Mouse (Mus musculus) forebrain, postnatal 0 days (tissue): ENCODE measurements around the gene Zfp579. TPM values are rescaled to one million over a fixed set of nuclear protein-coding genes. Genes with fewer than 3 reads are reported as not detected.

Source experiments
- ATAC-seq: fragments of 200-750 bp; cut with Nextera tagmentation; 2 replicates; pipeline ENCODE4 v1.8.0; 2017; ENCODE audit warnings: mild to moderate bottlenecking, moderate library complexity
- DNase-seq: peaks from one replicate; pipeline ENCODE4 v3.0.0-alpha.2; 2015
- H3K27ac ChIP-seq: fragments of 300-500 bp; sonication (generic); 2 replicates; pipeline ENCODE4 v1.5.1; 2014; ENCODE audit warnings: low read depth, mild to moderate bottlenecking, antibody characterized with exemption, low read length, moderate library complexity, mixed read lengths
- H3K27me3 ChIP-seq: fragments of 300-500 bp; sonication (generic); 2 replicates; pipeline ENCODE4 v1.6.1; 2014; ENCODE audit warnings: mild to moderate bottlenecking, low read length, mixed read lengths; ENCODE audit not compliant: insufficient read depth
- H3K36me3 ChIP-seq: fragments of 300-500 bp; sonication (generic); 2 replicates; pipeline ENCODE4 v1.6.1; 2014; ENCODE audit warnings: mild to moderate bottlenecking, moderate library complexity; ENCODE audit not compliant: insufficient read depth
- H3K4me1 ChIP-seq: fragments of 300-500 bp; sonication (generic); 2 replicates; pipeline ENCODE4 v1.6.1; 2014; ENCODE audit warnings: antibody characterized with exemption; ENCODE audit not compliant: insufficient read depth
- H3K4me2 ChIP-seq: fragments of 300-500 bp; sonication (generic); 2 replicates; pipeline ENCODE4 v1.6.1; 2014; ENCODE audit warnings: low read depth, mild to moderate bottlenecking, moderate library complexity
- H3K4me3 ChIP-seq: fragments of 300-500 bp; sonication (generic); 2 replicates; pipeline ENCODE4 v1.5.1; 2014; ENCODE audit warnings: low read depth, low read length, mixed read lengths
- H3K9ac ChIP-seq: fragments of 300-500 bp; sonication (generic); 2 replicates; pipeline ENCODE4 v1.6.1; 2014; ENCODE audit warnings: mild to moderate bottlenecking
- H3K9me3 ChIP-seq: fragments of 300-500 bp; sonication (generic); 2 replicates; pipeline ENCODE4 v1.6.1; 2016; ENCODE audit warnings: low read length
- CTCF ChIP-seq: sonication (generic); IDR thresholded peaks from 2 replicates; pipeline ENCODE4 v1.5.1; 2016; ENCODE audit warnings: antibody characterized with exemption, control low read depth, low read depth
- WGBS: fragments of 180-500 bp; shearing (Covaris S2); extraction: QIAGEN DNeasy Blood & Tissue Kit; methylation state at CpG from one replicate; pipeline ENCODE4 v1.1.7; 2014; 5-methylcytosine and 5-hydroxymethylcytosine counted together
- polyA plus RNA-seq: library from polyadenylated mRNA; unstranded; fragments of >200 nt; fragmentation: Nextera tagmentation; extraction: Ambion mirVana; gene quantifications from 2 replicates; pipeline ENCODE4 v1.2.1, GENCODE M21; 2015
- total RNA-seq: library from RNA; depleted of rRNA; stranded (reverse); fragments of >200 nt; gene quantifications from 2 replicates; pipeline ENCODE4 v1.2.3, GENCODE M21; 2014; rRNA removed

The Zfp579 gene
- total and polyA plus RNA-seq, 2 experiments from 2014 or later: 34.6 to 42.6 TPM

GRCm38 (mm10) chr7:4942673-4943072 lies 53.3 kb downstream of the Zfp579 start:
- H3K4me1 ChIP-seq: no peaks in the 10 kb centered on the region
- no peak overlapping the region for H3K4me2 ChIP-seq
- no peak overlapping the region for H3K4me3 ChIP-seq
- ATAC-seq (no peak), DNase-seq (no peak)
- H3K36me3 ChIP-seq: no peaks in the 10 kb centered on the region
- WGBS: 55% methylated on average over 5 of the region's 5 CpGs
- no peak overlapping the region for H3K9ac ChIP-seq
- TF ChIP-seq CTCF: no peak
- no peaks in the 10 kb centered on the region for H3K27me3 ChIP-seq
- no peaks in the 10 kb centered on the region for H3K9me3 ChIP-seq
- no peak overlapping the region for H3K27ac ChIP-seq

- Histone ChIP-seq H3K4me1 (no peaks in the 10 kb centered on the region), H3K9ac (no peak overlapping the region), H3K27me3 (no peaks in the 10 kb centered on the region), H3K36me3 (no peaks in the 10 kb centered on the region), H3K27ac (no peak overlapping the region), H3K4me3 (no peak overlapping the region), H3K4me2 (no peak overlapping the region), H3K9me3 (no peaks in the 10 kb centered on the region)
- TF ChIP-seq CTCF: peak; percentile 85
- ATAC-seq (peak; percentile 53; the same call in 1 of the 2 replicates), DNase-seq (peak; percentile 85)
- WGBS: 20% methylated on average over 9 of the region's 9 CpGs
Observed at GRCm38 (mm10) chr7:4940068-4940479, 55.9 kb downstream of the Zfp579 start.

GRCm38 (mm10) chr7:4938456-4938855 lies 57.5 kb downstream of the Zfp579 start:
- H3K27me3 ChIP-seq: no peaks in the 10 kb centered on the region
- WGBS: 40% methylated on average over 2 of the region's 2 CpGs
- H3K36me3 ChIP-seq: no peaks in the 10 kb centered on the region
- no peak overlapping the region for H3K4me3 ChIP-seq
- DNase-seq (peak; percentile 62), ATAC-seq (no peak)
- no peaks in the 10 kb centered on the region for H3K9me3 ChIP-seq
- no peak overlapping the region for H3K27ac ChIP-seq
- no peaks in the 10 kb centered on the region for H3K4me1 ChIP-seq
- no peak overlapping the region for H3K4me2 ChIP-seq
- H3K9ac ChIP-seq: no peak overlapping the region
- peak; percentile 88 for TF ChIP-seq CTCF

GRCm38 (mm10) chr7:4937392-4937791 lies 58.6 kb downstream of the Zfp579 start:
- Histone ChIP-seq H3K27me3 (no peaks in the 10 kb centered on the region), H3K36me3 (no peaks in the 10 kb centered on the region), H3K27ac (no peak overlapping the region), H3K9me3 (no peaks in the 10 kb centered on the region), H3K4me2 (no peak overlapping the region), H3K4me1 (no peaks in the 10 kb centered on the region), H3K4me3 (no peak overlapping the region), H3K9ac (no peak overlapping the region)
- no peak for TF ChIP-seq CTCF
- 80% methylated on average over 10 of the region's 11 CpGs for WGBS
- ATAC-seq: no peak
- no peak for DNase-seq

DNA sequence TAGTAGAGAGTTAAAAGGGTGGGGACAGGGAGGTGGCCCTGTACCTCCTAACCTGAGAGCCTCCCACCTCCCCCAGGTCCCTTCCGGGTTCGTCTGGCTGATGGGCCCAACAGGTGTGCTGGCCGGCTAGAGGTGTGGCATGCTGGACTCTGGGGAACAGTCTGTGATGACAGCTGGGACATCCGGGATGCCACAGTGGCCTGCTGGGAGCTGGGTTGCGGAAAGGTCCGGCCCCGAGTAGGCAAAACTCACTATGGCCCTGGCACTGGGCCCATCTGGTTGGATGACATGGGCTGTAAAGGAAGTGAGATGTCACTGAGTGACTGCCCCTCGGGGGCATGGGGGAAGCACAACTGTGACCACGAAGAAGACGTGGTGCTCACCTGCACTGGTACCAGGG lies 59.1 kb downstream of the Zfp579 start:
- no peak overlapping the region for H3K4me3 ChIP-seq
- ATAC-seq: no peak
- WGBS: 82% methylated on average over 10 of the region's 10 CpGs
- no peaks in the 10 kb centered on the region for H3K27me3 ChIP-seq
- no peak overlapping the region for H3K27ac ChIP-seq
- no peak for TF ChIP-seq CTCF
- H3K9me3 ChIP-seq: no peaks in the 10 kb centered on the region
- DNase-seq: no peak
- no peak overlapping the region for H3K9ac ChIP-seq
- no peaks in the 10 kb centered on the region for H3K4me1 ChIP-seq
- no peak overlapping the region for H3K4me2 ChIP-seq
- H3K36me3 ChIP-seq: no peaks in the 10 kb centered on the region

DNA sequence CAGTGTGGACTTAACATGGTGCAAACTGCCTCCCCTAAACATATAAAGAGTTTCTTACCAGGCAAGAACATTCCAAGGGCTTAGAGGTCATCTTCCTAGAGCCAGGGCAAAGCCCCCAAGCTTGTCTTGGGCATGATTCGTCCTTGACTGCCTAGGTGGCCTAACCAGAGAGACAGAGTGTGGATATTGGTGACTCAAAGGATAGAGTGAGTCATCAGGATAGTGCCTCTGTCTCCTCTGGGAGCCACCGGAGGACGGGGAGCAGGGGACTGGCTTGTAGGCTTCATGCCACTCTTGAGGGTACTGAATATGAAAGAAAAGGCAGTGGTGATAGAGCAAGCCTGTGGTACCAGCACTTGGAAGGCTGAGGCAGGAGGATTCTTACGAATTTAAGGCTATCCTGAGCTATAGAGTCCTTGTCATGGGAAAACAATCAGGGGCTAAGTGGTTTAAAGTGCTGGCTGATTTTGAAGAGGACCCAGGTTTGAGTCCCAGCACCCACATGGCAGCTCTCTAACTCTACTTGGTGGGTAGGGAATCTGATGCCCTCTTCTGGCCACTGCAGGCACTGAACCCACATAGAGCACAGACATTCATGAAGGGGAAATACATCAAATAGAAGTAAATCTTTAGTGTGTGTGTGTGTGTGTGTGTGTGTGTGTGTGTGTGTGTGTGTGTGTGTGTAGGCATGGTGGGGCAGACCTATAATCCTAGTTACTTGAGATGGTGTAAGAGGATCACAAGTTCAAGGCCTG lies 61.6 kb downstream of the Zfp579 start:
- DNase-seq (no peak), ATAC-seq (no peak)
- Histone ChIP-seq H3K4me3 (no peak overlapping the region), H3K4me1 (no peaks in the 10 kb centered on the region), H3K36me3 (no peaks in the 10 kb centered on the region), H3K27ac (no peak overlapping the region), H3K27me3 (no peaks in the 10 kb centered on the region), H3K4me2 (no peak overlapping the region), H3K9ac (no peak overlapping the region), H3K9me3 (no peaks in the 10 kb centered on the region)
- no peak for TF ChIP-seq CTCF
- WGBS: 79% methylated on average over 4 of the region's 4 CpGs

Other genes starting within 250 kb of the Zfp579 start
Only the 30 nearest of the 31 such genes appear.
- gene Fam71e2, start 224.9 kb downstream of the Zfp579 start, total RNA-seq: not detected in 2 replicates
- not detected in 2 replicates for gene Fam71e2, start 224.9 kb downstream of the Zfp579 start, polyA plus RNA-seq
- gene Il11, start 213.3 kb downstream of the Zfp579 start, total RNA-seq: 1.2 and 2.6 TPM in 2 replicates
- 1.2 and 2.1 TPM in 2 replicates for gene Il11, start 213.3 kb downstream of the Zfp579 start, polyA plus RNA-seq
- not detected in 2 replicates for gene Tmem190, start 213.2 kb downstream of the Zfp579 start, total RNA-seq
- not detected in 2 replicates for gene Tmem190, start 213.2 kb downstream of the Zfp579 start, polyA plus RNA-seq
- gene Tmem238, start 206.5 kb downstream of the Zfp579 start, total RNA-seq: 7.3 and 10.1 TPM in 2 replicates
- 13.3 and 15.0 TPM in 2 replicates for gene Tmem238, start 206.5 kb downstream of the Zfp579 start, polyA plus RNA-seq
- gene Rpl28, start 203.3 kb downstream of the Zfp579 start, total RNA-seq: 161 and 191 TPM in 2 replicates
- gene Rpl28, start 203.3 kb downstream of the Zfp579 start, polyA plus RNA-seq: 313 and 332 TPM in 2 replicates
- gene Ube2s, start 183.6 kb downstream of the Zfp579 start, total RNA-seq: 300 and 347 TPM in 2 replicates
- gene Ube2s, start 183.6 kb downstream of the Zfp579 start, polyA plus RNA-seq: 232 and 259 TPM in 2 replicates
- 52.4 and 66.6 TPM in 2 replicates for gene Shisa7, start 151.5 kb downstream of the Zfp579 start, total RNA-seq
- gene Shisa7, start 151.5 kb downstream of the Zfp579 start, polyA plus RNA-seq: 6.8 and 9.4 TPM in 2 replicates
- gene Isoc2b, start 125.9 kb downstream of the Zfp579 start, total RNA-seq: 2.5 and 6.6 TPM in 2 replicates
- 3.5 and 3.7 TPM in 2 replicates for gene Isoc2b, start 125.9 kb downstream of the Zfp579 start, polyA plus RNA-seq
- gene Isoc2a, start 119.0 kb downstream of the Zfp579 start, total RNA-seq: 4.8 and 4.9 TPM in 2 replicates
- 0.26 and 0.39 TPM in 2 replicates for gene Isoc2a, start 119.0 kb downstream of the Zfp579 start, polyA plus RNA-seq
- gene Gm36210, start 89.6 kb downstream of the Zfp579 start, total RNA-seq: 0.48 and 0.85 TPM in 2 replicates
- gene Gm36210, start 89.6 kb downstream of the Zfp579 start, polyA plus RNA-seq: 0.29 and 0.47 TPM in 2 replicates
- gene Zfp628, start 80.9 kb downstream of the Zfp579 start, total RNA-seq: 5.4 and 9.2 TPM in 2 replicates
- 5.8 and 6.0 TPM in 2 replicates for gene Zfp628, start 80.9 kb downstream of the Zfp579 start, polyA plus RNA-seq
- gene Nat14, start 74.1 kb downstream of the Zfp579 start, total RNA-seq: 45.5 and 69.9 TPM in 2 replicates
- 20.5 and 54.3 TPM in 2 replicates for gene Nat14, start 74.1 kb downstream of the Zfp579 start, polyA plus RNA-seq
- 0.54 and 1.7 TPM in 2 replicates for gene Ssc5d, start 70.4 kb downstream of the Zfp579 start, total RNA-seq
- 0.51 and 0.63 TPM in 2 replicates for gene Ssc5d, start 70.4 kb downstream of the Zfp579 start, polyA plus RNA-seq
- not detected in 2 replicates for gene Sbk2, start 31.8 kb downstream of the Zfp579 start, total RNA-seq
- gene Sbk2, start 31.8 kb downstream of the Zfp579 start, polyA plus RNA-seq: not detected in 2 replicates
- gene Sbk3, start 25.0 kb downstream of the Zfp579 start, total RNA-seq: 0.23 and 0.76 TPM in 2 replicates
- gene Sbk3, start 25.0 kb downstream of the Zfp579 start, polyA plus RNA-seq: 0.39 and 0.76 TPM in 2 replicates
- 4.6 and 6.4 TPM in 2 replicates for gene Zfp524, start 18.3 kb upstream of the Zfp579 start, total RNA-seq
- gene Zfp524, start 18.3 kb upstream of the Zfp579 start, polyA plus RNA-seq: 5.0 and 5.3 TPM in 2 replicates
- gene Fiz1, start 18.5 kb upstream of the Zfp579 start, total RNA-seq: 30.0 and 33.9 TPM in 2 replicates
- gene Fiz1, start 18.5 kb upstream of the Zfp579 start, polyA plus RNA-seq: 26.9 and 28.6 TPM in 2 replicates
- gene Gm44973, start 19.3 kb upstream of the Zfp579 start, total RNA-seq: not detected in 2 replicates
- gene Gm44973, start 19.3 kb upstream of the Zfp579 start, polyA plus RNA-seq: 3.1 TPM in 2 replicates
- gene Zfp865, start 24.2 kb upstream of the Zfp579 start, total RNA-seq: 27.3 and 33.3 TPM in 2 replicates
- gene Zfp865, start 24.2 kb upstream of the Zfp579 start, polyA plus RNA-seq: 5.6 and 5.8 TPM in 2 replicates
- 70.7 and 104 TPM in 2 replicates for gene Ccdc106, start 24.4 kb upstream of the Zfp579 start, total RNA-seq
- gene Ccdc106, start 24.4 kb upstream of the Zfp579 start, polyA plus RNA-seq: 69.7 and 79.8 TPM in 2 replicates
- gene 4632433K11Rik, start 38.0 kb upstream of the Zfp579 start, total RNA-seq: 0.24 TPM in 1 of 2 replicates, not detected in the other
- not detected in 2 replicates for gene 4632433K11Rik, start 38.0 kb upstream of the Zfp579 start, polyA plus RNA-seq
- gene Zfp784, start 42.3 kb upstream of the Zfp579 start, total RNA-seq: 5.2 and 5.6 TPM in 2 replicates
- gene Zfp784, start 42.3 kb upstream of the Zfp579 start, polyA plus RNA-seq: 4.1 and 5.0 TPM in 2 replicates
- gene Zfp580, start 55.4 kb upstream of the Zfp579 start, total RNA-seq: 26.2 and 42.1 TPM in 2 replicates
- gene Zfp580, start 55.4 kb upstream of the Zfp579 start, polyA plus RNA-seq: 132 and 135 TPM in 2 replicates
- 179 and 184 TPM in 2 replicates for gene U2af2, start 66.0 kb upstream of the Zfp579 start, total RNA-seq
- 92.7 and 101 TPM in 2 replicates for gene U2af2, start 66.0 kb upstream of the Zfp579 start, polyA plus RNA-seq
- gene Epn1, start 84.1 kb upstream of the Zfp579 start, total RNA-seq: 341 and 347 TPM in 2 replicates
- gene Epn1, start 84.1 kb upstream of the Zfp579 start, polyA plus RNA-seq: 126 and 127 TPM in 2 replicates
- gene Rfpl4, start 120.8 kb upstream of the Zfp579 start, total RNA-seq: not detected in 2 replicates
- not detected in 2 replicates for gene Rfpl4, start 120.8 kb upstream of the Zfp579 start, polyA plus RNA-seq
- gene Rasl2-9, start 129.8 kb upstream of the Zfp579 start, total RNA-seq: 0.15 and 0.24 TPM in 2 replicates
- gene Rasl2-9, start 129.8 kb upstream of the Zfp579 start, polyA plus RNA-seq: 0.47 and 0.65 TPM in 2 replicates
- gene Vmn1r55, start 153.5 kb upstream of the Zfp579 start, total RNA-seq: 0.08 TPM in 1 of 2 replicates, not detected in the other
- gene Vmn1r55, start 153.5 kb upstream of the Zfp579 start, polyA plus RNA-seq: not detected in 2 replicates
- not detected in 2 replicates for gene Vmn1r56, start 200.6 kb upstream of the Zfp579 start, total RNA-seq
- not detected in 2 replicates for gene Vmn1r56, start 200.6 kb upstream of the Zfp579 start, polyA plus RNA-seq
- gene Vmn1r57, start 222.3 kb upstream of the Zfp579 start, total RNA-seq: not detected in 2 replicates
- not detected in 2 replicates for gene Vmn1r57, start 222.3 kb upstream of the Zfp579 start, polyA plus RNA-seq